Comparison of ENCODE assay signal across 9 mouse cellular contexts in the genomic region with DNA sequence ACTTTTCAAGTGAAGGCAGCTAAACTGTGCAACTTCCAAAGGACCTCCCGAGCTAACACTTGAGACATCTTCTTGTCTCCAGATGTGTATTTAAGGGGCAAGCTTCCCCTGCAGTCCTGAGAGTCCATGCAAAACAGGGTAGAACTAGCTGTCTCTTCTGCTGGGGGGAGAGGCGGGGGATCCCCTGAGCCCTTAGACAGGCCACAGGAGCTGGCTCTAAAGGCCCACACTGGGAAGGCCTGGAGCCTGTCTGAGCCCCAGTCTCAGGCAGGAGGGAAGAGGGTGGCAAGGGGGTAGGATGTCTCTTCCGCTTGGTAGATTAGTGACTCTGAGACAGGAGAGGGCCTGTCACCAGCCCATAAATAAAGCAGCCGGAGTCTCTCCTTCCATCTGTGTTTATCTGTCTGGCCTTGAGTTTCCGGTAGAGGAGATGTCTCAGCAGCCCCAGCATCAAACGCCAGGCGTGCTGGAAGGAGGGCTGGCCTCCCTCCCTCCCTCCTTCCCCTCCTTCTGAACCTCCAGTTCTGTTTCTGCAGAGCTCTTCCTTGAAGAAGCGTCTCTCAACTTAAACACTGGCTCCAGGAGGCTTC. TPM values are rescaled to one million over a fixed set of nuclear protein-coding genes. Genes with fewer than 3 reads are reported as not detected.
DNase-seq lines count a peak whose midpoint lies in the region; ATAC-seq and TF ChIP-seq lines count a peak whose summit lies in the region.
"Had no signal": no experiment of that assay in that cellular context is flagged by ENCODE, and none has a peak within 500 bp of the region (broad histone marks: within the 10 kb centered on the region; RNA-seq: fewer than 3 reads in every experiment).

No protein-coding gene starts in this region.

- H3K9me3 ChIP-seq in heart, embryonic 12.5 days (replicated peaks), result no peaks in the 10 kb centered on the region
- no peaks in the 10 kb centered on the region for H3K9me3 ChIP-seq in liver, embryonic 14.5 days (ENCODE audit: control insufficient read depth, low read length)
- H3K9me3 ChIP-seq: limb, embryonic 12.5 days had no signal

- 21% methylated on average over 8 of the region's 8 CpGs for WGBS in heart, embryonic 12.5 days
- WGBS in liver, embryonic 14.5 days (ENCODE audit: insufficient replicate concordance), result 20% methylated on average over 8 of the region's 8 CpGs

- peak; percentile 40; the same call in 1 of the 2 replicates for ATAC-seq in heart, embryonic 12.5 days (ENCODE audit: insufficient number of reproducible peaks, low FRiP score)
- ATAC-seq in liver, embryonic 14.5 days (ENCODE audit: insufficient read depth), result peak; percentile 33; the same call in 1 of the 2 replicates

- H3K4me1 ChIP-seq in heart, embryonic 12.5 days (replicated peaks), result peaks cover 28% of the 10 kb centered on the region
- H3K4me1 ChIP-seq in liver, embryonic 14.5 days (replicated peaks; ENCODE audit: control insufficient read depth in 2 of 2, insufficient read depth in 2 of 2, low read length in 1 of 2), result peaks cover 0 to 12% of the 10 kb centered on the region in 2 experiments; a peak in 2 of 4 replicates

- no peak for DNase-seq in heart, adult 11 months
- DNase-seq in 416B (ENCODE audit: low read depth), result peak; percentile 84
- peak; percentile 69 for DNase-seq in embryo, embryonic 10.5 days (ENCODE audit: low spot score)
- no peak for DNase-seq in liver, embryonic 14.5 days (ENCODE audit: low read depth in 3 of 3, low spot score in 3 of 3)
- DNase-seq in urinary bladder, postnatal 14 days (ENCODE audit: low spot score), result no peak
- no peak for DNase-seq in cerebellum, adult 18-20 months
- DNase-seq in frontal cortex, postnatal 25 days (ENCODE audit: low spot score in 2 of 2), result no peak

- H3K27me3 ChIP-seq in heart, embryonic 12.5 days (replicated peaks), result peaks cover 76% of the 10 kb centered on the region
- peaks cover 24% of the 10 kb centered on the region for H3K27me3 ChIP-seq in liver, embryonic 14.5 days (ENCODE audit: control insufficient read depth, insufficient read depth, low read length)

- H3K27ac ChIP-seq in heart, embryonic 12.5 days (ENCODE audit: poor library complexity, severe bottlenecking), result peak overlapping the region; percentile 11; the same call in 1 of the 2 replicates
- H3K27ac ChIP-seq in liver, embryonic 14.5 days, result no peak overlapping the region
- H3K27ac ChIP-seq: limb, embryonic 12.5 days had no signal

- H3K9ac ChIP-seq in heart, embryonic 12.5 days, result no peak overlapping the region
- no peak overlapping the region for H3K9ac ChIP-seq in liver, embryonic 14.5 days (replicated peaks)
- H3K9ac ChIP-seq: limb, embryonic 12.5 days had no signal

- TF ChIP-seq EP300 in liver, embryonic 14.5 days (IDR thresholded peaks at IDR 0.05; ENCODE audit: low read depth), result no peak

- no peak overlapping the region for H3K4me2 ChIP-seq in heart, embryonic 12.5 days
- H3K4me2 ChIP-seq in liver, embryonic 14.5 days (ENCODE audit: low read depth), result no peak overlapping the region
- H3K4me2 ChIP-seq: limb, embryonic 12.5 days had no signal

- no peak for TF ChIP-seq CTCF in liver, embryonic 14.5 days (IDR thresholded peaks at IDR 0.05; ENCODE audit: low read depth)

- H3K4me3 ChIP-seq in heart, embryonic 12.5 days, result no peak overlapping the region
- no peak overlapping the region for H3K4me3 ChIP-seq in liver, embryonic 14.5 days (ENCODE audit: insufficient read depth in 1 of 2, low read depth in 2 of 2, low read length in 2 of 2)
- H3K4me3 ChIP-seq: limb, embryonic 12.5 days had no signal

- no peaks in the 10 kb centered on the region for H3K36me3 ChIP-seq in heart, embryonic 12.5 days
- H3K36me3 ChIP-seq in liver, embryonic 14.5 days (replicated peaks; ENCODE audit: control insufficient read depth, insufficient read depth, low read depth), result no peaks in the 10 kb centered on the region
- H3K36me3 ChIP-seq: limb, embryonic 12.5 days had no signal

RNA-seq across cellular contexts. Expression of gene Sp2, which starts 10.1 kb away (rescaled TPM):
- polyA plus RNA-seq in heart, embryonic 12.5 days (2016; fragmentation: Nextera tagmentation; extraction: Ambion mirVana), result 18.0 and 19.9 TPM in 2 replicates
- polyA plus RNA-seq in liver, embryonic 14.5 days (2012; rRNA removed), result 7.7 and 8.0 TPM in 2 replicates
- 13.7 and 17.1 TPM in 2 replicates for polyA plus RNA-seq in liver, embryonic 14.5 days (2014; fragmentation: Nextera tagmentation; extraction: Ambion mirVana)

RNA-seq across cellular contexts. Expression of gene Sp6, which starts 20.4 kb away (rescaled TPM):
- polyA plus RNA-seq in heart, embryonic 12.5 days (2016; fragmentation: Nextera tagmentation; extraction: Ambion mirVana), result 0.22 and 0.45 TPM in 2 replicates
- polyA plus RNA-seq in liver, embryonic 14.5 days (2012; rRNA removed), result 0.02 and 0.06 TPM in 2 replicates
- polyA plus RNA-seq in liver, embryonic 14.5 days (2014; fragmentation: Nextera tagmentation; extraction: Ambion mirVana), result not detected in 2 replicates

RNA-seq across cellular contexts. Expression of gene Scrn2, which starts 36.9 kb away (rescaled TPM):
- polyA plus RNA-seq in heart, embryonic 12.5 days (2016; fragmentation: Nextera tagmentation; extraction: Ambion mirVana), result 17.0 and 18.3 TPM in 2 replicates
- 5.7 and 5.9 TPM in 2 replicates for polyA plus RNA-seq in liver, embryonic 14.5 days (2012; rRNA removed)
- polyA plus RNA-seq in liver, embryonic 14.5 days (2014; fragmentation: Nextera tagmentation; extraction: Ambion mirVana), result 5.8 and 6.3 TPM in 2 replicates

RNA-seq across cellular contexts. Expression of gene Lrrc46, which starts 48.4 kb away (rescaled TPM):
- polyA plus RNA-seq in heart, embryonic 12.5 days (2016; fragmentation: Nextera tagmentation; extraction: Ambion mirVana), result 0.28 and 0.66 TPM in 2 replicates
- 0.20 and 0.29 TPM in 2 replicates for polyA plus RNA-seq in liver, embryonic 14.5 days (2012; rRNA removed)
- 0.28 and 0.38 TPM in 2 replicates for polyA plus RNA-seq in liver, embryonic 14.5 days (2014; fragmentation: Nextera tagmentation; extraction: Ambion mirVana)

RNA-seq across cellular contexts. Expression of gene Mrpl10, which starts 48.5 kb away (rescaled TPM):
- polyA plus RNA-seq in heart, embryonic 12.5 days (2016; fragmentation: Nextera tagmentation; extraction: Ambion mirVana), result 71.3 and 74.7 TPM in 2 replicates
- polyA plus RNA-seq in liver, embryonic 14.5 days (2012; rRNA removed), result 29.1 and 30.3 TPM in 2 replicates
- polyA plus RNA-seq in liver, embryonic 14.5 days (2014; fragmentation: Nextera tagmentation; extraction: Ambion mirVana), result 34.9 and 36.2 TPM in 2 replicates

Comparison
In these comparisons a context has a peak if more than half of its experiments do, and no peak if none do; other contexts are left out.
1. DNase-seq: peak in 416B (single experiment) and embryo, embryonic 10.5 days (single experiment); none in heart, adult 11 months (single experiment), liver, embryonic 14.5 days (0 of 3), urinary bladder, postnatal 14 days (single experiment), cerebellum, adult 18-20 months (0 of 2) and frontal cortex, postnatal 25 days (0 of 2).